Mouse (Mus musculus) lung, adult 2 months (tissue): ENCODE measurements around the gene Krtap29-1. TPM values are rescaled to one million over a fixed set of nuclear protein-coding genes. Genes with fewer than 3 reads are reported as not detected.

ENCODE experiments used
- DNase-seq: peaks from one replicate; pipeline ENCODE4 v3.0.0; 2022
- H3K4me1 ChIP-seq: fragments of 200-500 bp; 2 replicates; pipeline ENCODE4 v1.6.1; 2011; ENCODE audit warnings: low read length; ENCODE audit not compliant: control insufficient read depth, insufficient read depth
- H3K4me3 ChIP-seq: fragments of 200-500 bp; replicated peaks from 2 replicates; pipeline ENCODE3; 2011; ENCODE audit warnings: low read depth, mild to moderate bottlenecking, control low read depth, low read length; ENCODE audit errors: extremely low read depth
- CTCF ChIP-seq: fragments of 200-500 bp; IDR thresholded peaks from 2 replicates; pipeline ENCODE4 v1.5.1; 2011; ENCODE audit warnings: mild to moderate bottlenecking, low read length, control low read depth; ENCODE audit not compliant: insufficient read depth
- POLR2A ChIP-seq: fragments of 200-500 bp; IDR thresholded peaks from 2 replicates; pipeline ENCODE4 v1.6.1; 2011; ENCODE audit warnings: low read depth, mild to moderate bottlenecking, control low read depth, low read length, borderline replicate concordance; ENCODE audit errors: extremely low read depth
- WGBS: fragments of 180-500 bp; shearing (Covaris S2); methylation state at CpG from one replicate; pipeline ENCODE4 v1.1.7; 2018; 5-methylcytosine and 5-hydroxymethylcytosine counted together
- polyA plus RNA-seq: library from polyadenylated mRNA; depleted of rRNA; stranded (reverse); fragments of >200 nt; gene quantifications from 2 replicates; pipeline ENCODE4 v1.2.3, GENCODE M21; 2012; rRNA removed

Krtap29-1 gene
- polyA plus RNA-seq, 1 experiment = not detected

GRCm38 (mm10) chr11:99982731-99983130, 3.9 kb upstream of the Krtap29-1 start:
- Histone ChIP-seq H3K4me1 (no peaks in the 10 kb centered on the region), H3K4me3 (no peak overlapping the region)
- WGBS = 88% methylated on average over 9 of the region's 9 CpGs
- TF ChIP-seq CTCF (no peak), POLR2A (no peak)
- no peak for DNase-seq

GRCm38 (mm10) chr11:99965961-99966360, 12.9 kb downstream of the Krtap29-1 start:
- Histone ChIP-seq H3K4me3 (no peak overlapping the region), H3K4me1 (no peaks in the 10 kb centered on the region)
- no peak for DNase-seq
- TF ChIP-seq POLR2A = no peak
- TF ChIP-seq CTCF = no peak
- WGBS = 17% methylated on average over 2 of the region's 2 CpGs

- DNase-seq = no peak
- WGBS = 63% methylated on average over 6 of the region's 6 CpGs
- TF ChIP-seq CTCF (no peak), POLR2A (no peak)
- no peak overlapping the region for H3K4me3 ChIP-seq
- no peaks in the 10 kb centered on the region for H3K4me1 ChIP-seq
Observed at GRCm38 (mm10) chr11:99964213-99964612, 14.6 kb downstream of the Krtap29-1 start.

DNA sequence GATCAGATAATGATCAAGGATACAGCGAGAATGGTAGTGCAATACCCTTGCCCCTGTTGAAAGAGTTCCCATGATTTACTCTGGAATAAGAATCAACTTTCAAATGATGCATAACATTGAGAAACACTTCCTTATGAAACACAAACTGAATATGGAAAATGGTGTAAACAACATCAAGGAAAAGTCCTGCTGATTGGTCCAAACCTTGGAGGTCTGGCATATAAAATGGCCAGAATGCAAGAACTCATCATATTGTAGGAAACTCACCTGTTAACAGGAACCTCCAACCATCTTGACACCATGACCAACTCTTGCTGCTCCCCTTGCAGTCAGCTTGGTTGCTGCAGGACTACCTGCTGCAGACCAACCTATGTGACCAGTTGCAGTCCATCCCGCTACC, 30.7 kb downstream of the Krtap29-1 start, which contains the start of gene Krtap9-5:
Gene Krtap9-5, plus strand, starts transcription at position 301 of the 400 bp plus-strand sequence.
- DNase-seq = no peak
- Histone ChIP-seq H3K4me1 (no peaks in the 10 kb centered on the region), H3K4me3 (no peak within 1 kb of the TSS)
- 92% methylated on average over 2 of the region's 2 CpGs for WGBS
- TF ChIP-seq CTCF (no peak), POLR2A (no peak)

DNA sequence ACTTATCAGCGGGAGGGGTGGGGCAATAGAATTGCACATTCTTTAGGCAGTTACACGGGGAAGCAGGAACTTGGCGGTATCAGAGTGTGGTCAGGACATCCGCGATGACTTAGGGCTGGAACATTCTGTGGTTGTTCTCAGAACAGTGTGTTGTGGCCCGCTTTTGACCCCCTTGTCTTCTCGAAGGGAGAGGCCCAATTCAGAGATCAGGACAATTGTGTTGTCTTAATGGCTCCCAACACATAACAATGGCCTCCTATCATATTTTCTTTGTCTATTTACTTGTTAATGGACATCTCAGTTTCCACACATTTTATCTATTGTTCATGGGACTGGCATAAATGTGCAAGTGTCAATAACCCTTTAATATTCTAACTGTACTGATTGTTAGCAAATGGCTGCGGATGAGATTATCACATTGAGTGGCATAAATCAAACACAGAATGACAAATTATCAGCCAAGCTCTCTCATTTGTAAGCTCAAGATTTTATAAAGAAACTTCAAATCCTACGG, 41.0 kb downstream of the Krtap29-1 start:
- DNase-seq = no peak
- WGBS = 73% methylated on average over 9 of the region's 9 CpGs
- H3K4me3 ChIP-seq = no peak overlapping the region
- TF ChIP-seq POLR2A = no peak
- TF ChIP-seq CTCF = no peak
- no peaks in the 10 kb centered on the region for H3K4me1 ChIP-seq

GRCm38 (mm10) chr11:99935991-99936390, 42.9 kb downstream of the Krtap29-1 start, which contains the start of gene Krtap31-2:
TSS of gene Krtap31-2 (plus strand) at chr11:99936291.
- no peaks in the 10 kb centered on the region for H3K4me1 ChIP-seq
- no peak for DNase-seq
- no peak within 1 kb of the TSS for H3K4me3 ChIP-seq
- TF ChIP-seq CTCF (no peak), POLR2A (no peak)
- 83% methylated on average over 1 of the region's 1 CpGs for WGBS

Other genes with a start within 250 kb of the Krtap29-1 start
- gene Gm14180, start 244.8 kb downstream of the Krtap29-1 start, polyA plus RNA-seq = not detected in 2 replicates
- not detected in 2 replicates for gene Gm11595, start 206.1 kb downstream of the Krtap29-1 start, polyA plus RNA-seq
- not detected in 2 replicates for gene Krtap4-8, start 198.3 kb downstream of the Krtap29-1 start, polyA plus RNA-seq
- gene Krtap4-9, start 193.9 kb downstream of the Krtap29-1 start, polyA plus RNA-seq = not detected in 2 replicates
- gene Gm11596, start 185.6 kb downstream of the Krtap29-1 start, polyA plus RNA-seq = not detected in 2 replicates
- not detected in 2 replicates for gene Gm11569, start 180.1 kb downstream of the Krtap29-1 start, polyA plus RNA-seq
- not detected in 2 replicates for gene Gm11554, start 174.6 kb downstream of the Krtap29-1 start, polyA plus RNA-seq
- not detected in 2 replicates for gene Krtap4-13, start 169.2 kb downstream of the Krtap29-1 start, polyA plus RNA-seq
- not detected in 2 replicates for gene Gm11564, start 163.4 kb downstream of the Krtap29-1 start, polyA plus RNA-seq
- not detected in 2 replicates for gene 2300003K06Rik, start 141.0 kb downstream of the Krtap29-1 start, polyA plus RNA-seq
- gene Krtap4-16, start 127.4 kb downstream of the Krtap29-1 start, polyA plus RNA-seq = not detected in 2 replicates
- gene Gm11568, start 121.1 kb downstream of the Krtap29-1 start, polyA plus RNA-seq = not detected in 2 replicates
- not detected in 2 replicates for gene Gm11559, start 114.6 kb downstream of the Krtap29-1 start, polyA plus RNA-seq
- gene Krtap9-1, start 105.7 kb downstream of the Krtap29-1 start, polyA plus RNA-seq = not detected in 2 replicates
- 0.19 TPM in 1 of 2 replicates, not detected in the other for gene Gm11567, start 99.9 kb downstream of the Krtap29-1 start, polyA plus RNA-seq
- not detected in 2 replicates for gene Krtap31-1, start 71.1 kb downstream of the Krtap29-1 start, polyA plus RNA-seq
- not detected in 2 replicates for gene Gm11565, start 64.3 kb downstream of the Krtap29-1 start, polyA plus RNA-seq
- not detected in 2 replicates for gene Krtap31-2, start 42.8 kb downstream of the Krtap29-1 start, polyA plus RNA-seq
- not detected in 2 replicates for gene Krtap9-5, start 30.6 kb downstream of the Krtap29-1 start, polyA plus RNA-seq
- not detected in 2 replicates for gene Krtap16-1, start 7.5 kb upstream of the Krtap29-1 start, polyA plus RNA-seq
- gene Krtap17-1, start 14.9 kb upstream of the Krtap29-1 start, polyA plus RNA-seq = 5.5 and 8.8 TPM in 2 replicates
- gene Krt33a, start 37.2 kb upstream of the Krtap29-1 start, polyA plus RNA-seq = not detected in 2 replicates
- not detected in 2 replicates for gene Krt33b, start 50.8 kb upstream of the Krtap29-1 start, polyA plus RNA-seq
- gene Krt34, start 62.5 kb upstream of the Krtap29-1 start, polyA plus RNA-seq = 0.07 TPM in 1 of 2 replicates, not detected in the other
- 0.14 TPM in 1 of 2 replicates, not detected in the other for gene Krt31, start 71.5 kb upstream of the Krtap29-1 start, polyA plus RNA-seq
- 26.6 TPM in 1 of 2 replicates, not detected in the other for gene Krt32, start 109.2 kb upstream of the Krtap29-1 start, polyA plus RNA-seq
- gene Krt35, start 117.2 kb upstream of the Krtap29-1 start, polyA plus RNA-seq = 0.22 TPM in 1 of 2 replicates, not detected in the other
- gene Krt36, start 126.6 kb upstream of the Krtap29-1 start, polyA plus RNA-seq = 0.25 and 0.50 TPM in 2 replicates
- 0.25 and 1,946 TPM in 2 replicates for gene Krt13, start 142.5 kb upstream of the Krtap29-1 start, polyA plus RNA-seq
- 2.1 and 62.5 TPM in 2 replicates for gene Krt15, start 156.9 kb upstream of the Krtap29-1 start, polyA plus RNA-seq
- 275 and 280 TPM in 2 replicates for gene Krt19, start 169.6 kb upstream of the Krtap29-1 start, polyA plus RNA-seq
- not detected in 2 replicates for gene Krt9, start 214.2 kb upstream of the Krtap29-1 start, polyA plus RNA-seq
- 0.51 and 51.5 TPM in 2 replicates for gene Krt14, start 228.5 kb upstream of the Krtap29-1 start, polyA plus RNA-seq